Mouse (Mus musculus) CH12.LX (cell line): ENCODE data around the gene Becn1. TPM values are rescaled to one million over a fixed set of nuclear protein-coding genes. Genes with fewer than 3 reads are reported as not detected.

Source experiments
- DNase-seq: peaks from one replicate; pipeline ENCODE4 v3.0.0-alpha.2; 2013; ENCODE audit errors: extremely low read depth
- H3K27ac ChIP-seq: 2 replicates; pipeline ENCODE4 v1.5.1; 2012; ENCODE audit warnings: low read depth, mild to moderate bottlenecking, control low read depth, moderate library complexity; ENCODE audit not compliant: insufficient read depth
- H3K27me3 ChIP-seq: replicated peaks from 2 replicates; pipeline ENCODE3; 2012; ENCODE audit warnings: inconsistent platforms
- H3K36me3 ChIP-seq, 2 experiments: replicated peaks in 1 of 2; 2 replicates each; pipeline versions ENCODE3 to v1.6.1; 2012; ENCODE audit warnings: inconsistent platforms in 1 of 2, low read length in 1 of 2, mild to moderate bottlenecking in 1 of 2, mixed read lengths in 1 of 2, moderate library complexity in 1 of 2; ENCODE audit not compliant: control insufficient read depth in 1 of 2, insufficient read depth in 1 of 2
- H3K4me1 ChIP-seq, 2 experiments: 2 replicates each; pipeline ENCODE4 v1.6.1; 2012; ENCODE audit warnings: inconsistent platforms in 1 of 2, moderate library complexity in 1 of 2; ENCODE audit not compliant: insufficient read depth in 2 of 2, control insufficient read depth in 1 of 2
- H3K4me2 ChIP-seq: 2 replicates; pipeline ENCODE4 v1.6.1; 2012; ENCODE audit warnings: low read depth, mild to moderate bottlenecking, control low read depth; ENCODE audit not compliant: poor library complexity, insufficient read depth, severe bottlenecking
- H3K4me3 ChIP-seq, 3 experiments: fragments of 150-350 bp in 1 of 3; sonication (generic) in 1 of 3; replicated peaks in 1 of 3; 2 replicates each; pipeline versions ENCODE3 to v1.5.1; 2011 to 2012; ENCODE audit warnings: low read depth in 2 of 3, low read length in 2 of 3, mild to moderate bottlenecking in 2 of 3, moderate library complexity in 2 of 3, control low read depth in 1 of 3, improper control_type of control experiment in 1 of 3, inconsistent platforms in 1 of 3, mixed read lengths in 1 of 3; ENCODE audit not compliant: poor library complexity in 1 of 3
- H3K79me2 ChIP-seq: replicated peaks from 2 replicates; pipeline ENCODE4 v1.6.1; 2012; ENCODE audit warnings: mild to moderate bottlenecking, moderate library complexity; ENCODE audit not compliant: control insufficient read depth, poor library complexity, insufficient read depth, severe bottlenecking; ENCODE audit errors: extremely low read depth
- H3K9ac ChIP-seq: 2 replicates; pipeline ENCODE4 v1.6.1; 2012; ENCODE audit warnings: low read depth, mild to moderate bottlenecking, control low read depth, moderate library complexity; ENCODE audit not compliant: insufficient read depth
- H3K9me3 ChIP-seq: replicated peaks from 2 replicates; pipeline ENCODE3; 2012; ENCODE audit warnings: low read length, inconsistent platforms, mixed read lengths
- BHLHE40 ChIP-seq: IDR thresholded peaks from 2 replicates; pipeline ENCODE4 v1.6.1; 2011; ENCODE audit warnings: mild to moderate bottlenecking, low read depth, low read length, improper control_type of control experiment
- CHD2 ChIP-seq: IDR thresholded peaks from 2 replicates; pipeline ENCODE4 v1.6.1; 2011; ENCODE audit warnings: low read length, improper control_type of control experiment
- E2F4 ChIP-seq: IDR thresholded peaks from 2 replicates; pipeline ENCODE4 v1.6.1; 2011; ENCODE audit warnings: low read depth, low read length, improper control_type of control experiment; ENCODE audit not compliant: insufficient replicate concordance
- ELF1 ChIP-seq: IDR thresholded peaks from 2 replicates; pipeline ENCODE4 v1.6.1; 2014; ENCODE audit warnings: low read depth, mild to moderate bottlenecking, inconsistent platforms, low read length, improper control_type of control experiment
- EP300 ChIP-seq: IDR thresholded peaks from 2 replicates; pipeline ENCODE4 v1.6.1; 2011; ENCODE audit warnings: low read length, improper control_type of control experiment
- ETS1 ChIP-seq: conservative IDR thresholded peaks from 2 replicates; pipeline ENCODE4 v1.6.1; 2012; ENCODE audit warnings: low read depth, mild to moderate bottlenecking, inconsistent platforms, low read length, improper control_type of control experiment, moderate library complexity
- GABPA ChIP-seq: IDR thresholded peaks from 2 replicates; pipeline ENCODE4 v1.6.1; 2012; ENCODE audit warnings: low read depth, low read length, improper control_type of control experiment, inconsistent platforms; ENCODE audit not compliant: insufficient replicate concordance
- HCFC1 ChIP-seq: IDR thresholded peaks from 2 replicates; pipeline ENCODE4 v1.6.1; 2012; ENCODE audit warnings: low read depth, mild to moderate bottlenecking, inconsistent platforms, low read length, improper control_type of control experiment
- IRF4 ChIP-seq: IDR thresholded peaks from 2 replicates; pipeline ENCODE4 v1.6.1; 2014; ENCODE audit warnings: low read depth, mild to moderate bottlenecking, inconsistent platforms, low read length, improper control_type of control experiment
- JUN ChIP-seq: IDR thresholded peaks from 2 replicates; pipeline ENCODE4 v1.6.1; 2011; ENCODE audit warnings: low read depth, mild to moderate bottlenecking, low read length, improper control_type of control experiment, moderate library complexity; ENCODE audit not compliant: insufficient read depth
- JUND ChIP-seq: conservative IDR thresholded peaks from 2 replicates; pipeline ENCODE4 v1.6.1; 2011; ENCODE audit warnings: low read depth, low read length, improper control_type of control experiment
- MAX ChIP-seq: IDR thresholded peaks from 2 replicates; pipeline ENCODE4 v1.6.1; 2011; ENCODE audit warnings: low read length, improper control_type of control experiment
- MEF2A ChIP-seq: IDR thresholded peaks from 2 replicates; pipeline ENCODE4 v1.6.1; 2014; ENCODE audit warnings: low read depth, mild to moderate bottlenecking, inconsistent platforms, low read length, improper control_type of control experiment, borderline replicate concordance
- MXI1 ChIP-seq: IDR thresholded peaks from 2 replicates; pipeline ENCODE4 v1.6.1; 2011; ENCODE audit warnings: mild to moderate bottlenecking, low read depth, low read length, improper control_type of control experiment
- MYC ChIP-seq: IDR thresholded peaks from 2 replicates; pipeline ENCODE4 v1.6.1; 2011; ENCODE audit warnings: low read depth, mild to moderate bottlenecking, improper control_type of control experiment, low read length
- NELFE ChIP-seq: IDR thresholded peaks from 2 replicates; pipeline ENCODE4 v1.6.1; 2011; ENCODE audit warnings: low read depth, low read length, improper control_type of control experiment
- POLR2A ChIP-seq: IDR thresholded peaks from 2 replicates; pipeline ENCODE4 v1.6.1; 2011; ENCODE audit warnings: low read depth, mild to moderate bottlenecking, improper control_type of control experiment, low read length
- POLR2AphosphoS2 ChIP-seq: IDR thresholded peaks from 2 replicates; pipeline ENCODE4 v1.6.1; 2011; ENCODE audit warnings: low read depth, low read length, improper control_type of control experiment
- RAD21 ChIP-seq: IDR thresholded peaks from 2 replicates; pipeline ENCODE4 v1.6.1; 2011; ENCODE audit warnings: low read depth, mild to moderate bottlenecking, low read length, improper control_type of control experiment, moderate library complexity
- SIN3A ChIP-seq: IDR thresholded peaks from 2 replicates; pipeline ENCODE4 v1.6.1; 2012; ENCODE audit warnings: low read length, improper control_type of control experiment, inconsistent platforms
- SMC3 ChIP-seq: IDR thresholded peaks from 2 replicates; pipeline ENCODE4 v1.6.1; 2011; ENCODE audit warnings: low read depth, low read length, improper control_type of control experiment
- TBP ChIP-seq: conservative IDR thresholded peaks from 2 replicates; pipeline ENCODE4 v1.6.1; 2011; ENCODE audit warnings: low read depth, low read length, improper control_type of control experiment
- TCF12 ChIP-seq: IDR thresholded peaks from 2 replicates; pipeline ENCODE4 v1.6.1; 2014; ENCODE audit warnings: low read depth, mild to moderate bottlenecking, inconsistent platforms, low read length, improper control_type of control experiment
- USF1 ChIP-seq: IDR thresholded peaks from 2 replicates; pipeline ENCODE4 v1.6.1; 2014; ENCODE audit warnings: low read depth, mild to moderate bottlenecking, inconsistent platforms, low read length, improper control_type of control experiment
- USF2 ChIP-seq: conservative IDR thresholded peaks from 2 replicates; pipeline ENCODE4 v1.6.1; 2011; ENCODE audit warnings: low read depth, low read length, improper control_type of control experiment
- ZC3H11A ChIP-seq: IDR thresholded peaks from 2 replicates; pipeline ENCODE4 v1.6.1; 2012; ENCODE audit warnings: low read depth, mild to moderate bottlenecking, inconsistent platforms, low read length, improper control_type of control experiment
- ZMIZ1 ChIP-seq: IDR thresholded peaks from 2 replicates; pipeline ENCODE4 v1.6.1; 2012; ENCODE audit warnings: low read depth, mild to moderate bottlenecking, inconsistent platforms, low read length, improper control_type of control experiment
- ZNF384 ChIP-seq: IDR thresholded peaks from 2 replicates; pipeline ENCODE4 v1.6.1; 2012; ENCODE audit warnings: low read depth, low read length, improper control_type of control experiment, inconsistent platforms
- dilution Hi-C: fragments of 300-500 bp; cut with MboI; formaldehyde crosslinking; loops from 2 replicates; pipeline ENCODE4 v1.14.3; 2020; ENCODE audit warnings: low sequenced_read_pairs; ENCODE audit not compliant: extremely low pct_unique_long_range_greater_than_20kb, extremely low pct_ligation_motif_present
- in situ Hi-C: fragments of 300-500 bp; cut with MboI; formaldehyde crosslinking; loops from 3 replicates; pipeline ENCODE4 v1.14.3; 2019; ENCODE audit warnings: low sequenced_read_pairs, low pct_ligation_motif_present, low pct_unique_long_range_greater_than_20kb, mixed read lengths
- polyA plus RNA-seq: library from polyadenylated mRNA; unstranded; fragments of >175 nt; gene quantifications from 2 replicates; pipeline ENCODE4 v1.2.1, GENCODE M21; 2012; ENCODE audit warnings: low read depth; ENCODE audit not compliant: insufficient read length
- total RNA-seq, 2 experiments: library from RNA; depleted of rRNA; stranded (reverse); fragments of 300-350 nt in 1 of 2; fragments of >200 nt in 1 of 2; gene quantifications; 2 replicates each; pipeline ENCODE4 v1.2.3; 2012 to 2014

Becn1 gene
- total and polyA plus RNA-seq, 3 experiments = 177 to 280 (median 224) TPM

GRCm38 (mm10) chr11:101255826-101256775, 46.0 kb downstream of the Becn1 start:
- no peak overlapping the region for H3K27ac ChIP-seq

GRCm38 (mm10) chr11:101253613-101254389, 48.3 kb downstream of the Becn1 start, which contains the start of gene Vps25:
Vps25 (plus strand) TSS chr11:101253707.
- H3K9ac ChIP-seq = peak within 1 kb of the TSS; percentile 77
- dilution Hi-C loops = no loop called here
- H3K4me3 ChIP-seq = peak within 1 kb of the TSS; percentile 80 to 95 (median 95)
- DNase-seq = peak; percentile 93
- H3K79me2 ChIP-seq = peaks cover 12% of the 10 kb centered on the region
- H3K4me1 ChIP-seq = peaks cover 0 to 31% of the 10 kb centered on the region in 2 experiments; a peak in 2 of 4 replicates
- H3K36me3 ChIP-seq = peaks cover 19 to 29% of the 10 kb centered on the region in 2 experiments
- H3K27me3 ChIP-seq = peaks cover 8% of the 10 kb centered on the region
- in situ Hi-C loops = loop anchor here (5.0 kb wide), 1 partner anchor 36 kb away; no protein-coding TSS in a partner anchor
- no peaks in the 10 kb centered on the region for H3K9me3 ChIP-seq
- H3K27ac ChIP-seq = peak within 1 kb of the TSS; percentile 46
- H3K4me2 ChIP-seq = peak within 1 kb of the TSS; percentile 99
- TF ChIP-seq ETS1 (0 out of 2 replicates have a peak, but pooled peaks have one; percentile 9), E2F4 (peak; percentile 64; the same call in 1 of the 2 replicates), MYC (peak; percentile 80; the same call in 1 of the 2 replicates), IRF4 (peak; percentile 91), ZNF384 (no peak), POLR2AphosphoS2 (peak; percentile 95), RAD21 (no peak), GABPA (peak; percentile 25; the same call in 1 of the 2 replicates), POLR2A (peak; percentile 98), JUND (no peak), SIN3A (peak; percentile 96), NELFE (peak; percentile 98), USF2 (no peak), MEF2A (peak; percentile 86), BHLHE40 (peak; percentile 16; the same call in 1 of the 2 replicates), ZMIZ1 (peak; percentile 92), ZC3H11A (no peak), TBP (peak; percentile 94), JUN (no peak; the same call in 1 of the 2 replicates), TCF12 (peak; percentile 98), CHD2 (peak; percentile 69), MXI1 (peak; percentile 83)

More at GRCm38 (mm10) chr11:101255826-101256775, 46.0 kb downstream of the Becn1 start:
- Histone ChIP-seq H3K4me1 (peaks cover 4 to 54% of the 10 kb centered on the region in 2 experiments; a peak in 3 of 4 replicates), H3K36me3 (peaks cover 27 to 51% of the 10 kb centered on the region in 2 experiments), H3K9me3 (no peaks in the 10 kb centered on the region), H3K27me3 (peaks cover 5% of the 10 kb centered on the region), H3K9ac (no peak overlapping the region), H3K4me3 (no peak overlapping the region), H3K79me2 (peaks cover 12% of the 10 kb centered on the region), H3K4me2 (no peak overlapping the region)
- in situ Hi-C loops (no loop called here), dilution Hi-C loops (no loop called here)
- TF ChIP-seq SMC3 (no peak), JUND (no peak), RAD21 (no peak), ZC3H11A (no peak), NELFE (no peak), POLR2A (no peak), EP300 (no peak), USF1 (no peak), HCFC1 (no peak), TCF12 (no peak), MEF2A (no peak), ZMIZ1 (no peak), MAX (no peak), GABPA (no peak), ELF1 (no peak)
- no peak for DNase-seq
